Mouse (Mus musculus) stomach, postnatal 0 days (tissue): ENCODE measurements around the gene Ppp6r3. TPM values are rescaled to one million over a fixed set of nuclear protein-coding genes. Genes with fewer than 3 reads are reported as not detected.

Experiments used
- ATAC-seq: fragments of 200-750 bp; cut with Nextera tagmentation; 2 replicates; pipeline ENCODE4 v1.8.0; 2017; ENCODE audit not compliant: low FRiP score, low TSS enrichment
- DNase-seq: peaks from one replicate; pipeline ENCODE4 v3.0.0-alpha.2; 2016; ENCODE audit warnings: low spot score
- H3K27ac ChIP-seq: fragments of 300-500 bp; sonication (generic); replicated peaks from 2 replicates; pipeline ENCODE4 v1.5.1; 2014; ENCODE audit warnings: mild to moderate bottlenecking, control low read depth
- H3K27me3 ChIP-seq: fragments of 300-500 bp; sonication (generic); 2 replicates; pipeline ENCODE4 v1.6.1; 2014; ENCODE audit warnings: low read length; ENCODE audit not compliant: control insufficient read depth, insufficient read depth
- H3K36me3 ChIP-seq: fragments of 300-500 bp; sonication (generic); 2 replicates; pipeline ENCODE4 v1.6.1; 2014; ENCODE audit warnings: low read length, mixed read lengths; ENCODE audit not compliant: control insufficient read depth, insufficient read depth
- H3K4me1 ChIP-seq: fragments of 300-500 bp; sonication (generic); replicated peaks from 2 replicates; pipeline ENCODE4 v1.6.1; 2014; ENCODE audit warnings: antibody characterized with exemption; ENCODE audit not compliant: control insufficient read depth, insufficient read depth
- H3K4me2 ChIP-seq: fragments of 300-500 bp; sonication (generic); replicated peaks from 2 replicates; pipeline ENCODE4 v1.6.1; 2014; ENCODE audit warnings: low read depth, mild to moderate bottlenecking, control low read depth, moderate library complexity
- H3K4me3 ChIP-seq: fragments of 300-500 bp; sonication (generic); 2 replicates; pipeline ENCODE4 v1.5.1; 2014; ENCODE audit warnings: low read depth, low read length, control low read depth
- H3K9ac ChIP-seq: fragments of 300-500 bp; sonication (generic); 2 replicates; pipeline ENCODE4 v1.6.1; 2014; ENCODE audit warnings: mild to moderate bottlenecking, low read length, control low read depth, mixed read lengths
- H3K9me3 ChIP-seq: fragments of 300-500 bp; sonication (generic); 2 replicates; pipeline ENCODE4 v1.6.1; 2016; ENCODE audit warnings: low read length; ENCODE audit not compliant: control insufficient read depth
- CTCF ChIP-seq: IDR thresholded peaks from 2 replicates; pipeline ENCODE4 v1.5.1; 2016; ENCODE audit warnings: antibody characterized with exemption, low read depth, mild to moderate bottlenecking, moderate library complexity
- EP300 ChIP-seq: optimal IDR thresholded peaks from 2 replicates; pipeline ENCODE3; 2016; ENCODE audit warnings: antibody characterized with exemption
- WGBS: fragments of 180-500 bp; shearing (Covaris S2); extraction: QIAGEN DNeasy Blood & Tissue Kit; methylation state at CpG from one replicate; pipeline ENCODE4 v1.1.7; 2014; 5-methylcytosine and 5-hydroxymethylcytosine counted together
- polyA plus RNA-seq: library from polyadenylated mRNA; unstranded; fragments of >200 nt; fragmentation: Nextera tagmentation; extraction: Ambion mirVana; gene quantifications from 2 replicates; pipeline ENCODE4 v1.2.1, GENCODE M21; 2015

The Ppp6r3 gene
- polyA plus RNA-seq, 1 experiment from 2014 or later: 18.6 TPM

DNA sequence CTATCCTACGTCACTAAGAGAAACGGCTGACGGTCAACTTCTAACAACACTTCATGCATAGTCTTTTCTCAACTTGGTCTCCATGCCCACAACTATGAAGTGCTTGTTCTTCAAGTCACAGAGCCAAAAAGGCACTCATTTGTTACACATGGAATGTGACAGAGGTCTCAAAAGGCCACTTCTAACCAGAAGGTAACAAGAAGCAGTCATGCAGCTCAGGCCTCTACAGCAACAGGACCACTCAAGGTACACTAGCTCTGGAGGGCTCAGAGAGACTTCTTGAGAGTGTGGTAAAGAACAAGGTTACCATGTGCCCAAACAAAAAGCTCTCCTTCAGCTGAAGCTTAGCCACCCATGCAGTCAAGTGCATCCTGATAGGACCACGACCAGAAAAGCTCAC lies 46.9 kb downstream of the Ppp6r3 start:
- DNase-seq (no peak), ATAC-seq (no peak)
- WGBS: 82% methylated on average over 4 of the region's 4 CpGs
- TF ChIP-seq CTCF (no peak), EP300 (no peak)
- H3K4me3 ChIP-seq: no peak overlapping the region
- no peaks in the 10 kb centered on the region for H3K4me1 ChIP-seq
- no peak overlapping the region for H3K4me2 ChIP-seq
- no peaks in the 10 kb centered on the region for H3K27me3 ChIP-seq
- no peak overlapping the region for H3K27ac ChIP-seq
- no peaks in the 10 kb centered on the region; the same call in 1 of the 2 replicates for H3K36me3 ChIP-seq
- H3K9me3 ChIP-seq: no peaks in the 10 kb centered on the region
- H3K9ac ChIP-seq: no peak overlapping the region

DNA sequence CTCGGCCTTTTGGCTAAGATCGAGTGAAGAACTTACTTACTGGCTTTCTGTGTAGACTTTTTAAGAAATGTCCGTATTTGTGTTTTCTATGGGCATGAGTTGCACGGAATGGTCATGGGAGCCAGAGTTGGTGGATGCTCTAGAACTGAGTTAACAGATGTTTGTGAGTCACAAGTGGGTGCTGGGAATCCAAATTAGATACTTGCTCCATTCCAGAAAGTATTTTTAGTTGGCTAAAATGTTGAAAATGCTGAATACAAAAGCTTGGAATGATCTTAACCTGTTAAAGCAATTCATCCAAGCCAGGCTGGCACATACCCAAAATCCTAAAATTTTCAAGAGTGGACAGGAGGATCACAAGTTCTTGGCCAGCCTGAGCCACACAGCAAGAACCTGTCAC lies 48.0 kb downstream of the Ppp6r3 start:
- no peak overlapping the region for H3K4me2 ChIP-seq
- no peaks in the 10 kb centered on the region for H3K27me3 ChIP-seq
- H3K4me1 ChIP-seq: no peaks in the 10 kb centered on the region
- no peak overlapping the region for H3K9ac ChIP-seq
- no peak overlapping the region for H3K4me3 ChIP-seq
- DNase-seq: no peak
- H3K9me3 ChIP-seq: no peaks in the 10 kb centered on the region
- H3K27ac ChIP-seq: no peak overlapping the region
- TF ChIP-seq CTCF (no peak), EP300 (no peak)
- no peaks in the 10 kb centered on the region; the same call in 1 of the 2 replicates for H3K36me3 ChIP-seq
- 93% methylated on average over 4 of the region's 4 CpGs for WGBS
- no peak for ATAC-seq

DNA sequence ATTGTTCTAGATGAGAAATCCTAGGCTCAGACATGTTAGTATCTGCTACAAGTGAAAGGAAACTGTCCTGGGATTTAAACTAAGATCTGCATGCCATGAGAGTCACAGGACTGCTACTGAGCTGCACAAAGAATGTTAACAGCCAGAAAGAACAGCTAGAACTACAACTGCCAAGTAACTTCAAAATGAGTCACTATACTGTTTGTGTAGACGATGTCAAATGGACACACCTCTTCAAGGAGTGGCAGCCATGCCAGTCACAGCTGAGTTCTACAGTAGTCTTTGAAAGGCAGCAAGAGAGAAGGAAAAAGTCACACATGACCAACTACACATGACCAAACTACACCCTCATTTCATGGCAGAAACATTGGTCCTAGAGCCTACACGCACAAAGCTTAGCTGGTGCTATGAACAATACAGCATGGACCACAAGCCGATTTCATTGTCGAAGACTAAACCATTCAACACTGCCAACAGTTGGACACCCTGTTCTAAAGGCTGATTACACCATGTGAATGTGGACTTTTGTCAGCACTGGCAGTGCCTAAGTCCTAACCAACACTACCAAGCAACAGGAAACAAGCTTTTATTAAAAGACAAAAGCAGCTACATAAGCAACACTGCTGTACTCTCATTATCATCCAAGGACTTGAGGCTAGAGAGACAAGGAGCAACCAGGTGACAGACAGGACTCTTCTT lies 55.9 kb downstream of the Ppp6r3 start:
- H3K4me2 ChIP-seq: no peak overlapping the region
- no peaks in the 10 kb centered on the region for H3K9me3 ChIP-seq
- TF ChIP-seq EP300: no peak
- TF ChIP-seq CTCF: no peak
- 82% methylated on average over 4 of the region's 4 CpGs for WGBS
- no peak overlapping the region for H3K4me3 ChIP-seq
- peaks cover 2% of the 10 kb centered on the region; the same call in 1 of the 2 replicates for H3K36me3 ChIP-seq
- peak; percentile 89 for ATAC-seq
- H3K4me1 ChIP-seq: no peaks in the 10 kb centered on the region
- H3K9ac ChIP-seq: no peak overlapping the region
- peak overlapping the region; percentile 46; the same call in 1 of the 2 replicates for H3K27ac ChIP-seq
- H3K27me3 ChIP-seq: no peaks in the 10 kb centered on the region
- DNase-seq: peak; percentile 30

DNA sequence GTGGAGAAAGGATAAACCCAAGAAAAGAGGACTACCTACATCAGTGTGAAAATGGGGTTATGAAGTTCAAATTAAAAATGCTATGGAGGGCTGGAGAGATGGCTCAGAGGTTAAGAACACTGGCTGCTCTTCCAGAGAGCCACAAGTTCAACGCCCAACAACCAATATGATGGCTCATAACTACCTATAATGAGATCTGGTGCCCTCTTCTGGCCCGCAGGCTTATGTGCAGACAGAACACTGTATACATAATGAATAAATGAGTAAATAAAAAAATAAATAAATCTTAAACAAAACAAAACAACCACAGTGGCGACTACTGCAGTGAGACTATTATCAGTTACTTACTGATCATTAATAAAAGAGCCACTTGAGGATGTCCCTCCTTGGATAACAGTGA lies 78.3 kb downstream of the Ppp6r3 start:
- Histone ChIP-seq H3K9me3 (no peaks in the 10 kb centered on the region), H3K4me3 (no peak overlapping the region), H3K36me3 (peaks cover 14% of the 10 kb centered on the region; the same call in 1 of the 2 replicates), H3K9ac (no peak overlapping the region), H3K4me1 (no peaks in the 10 kb centered on the region), H3K4me2 (no peak overlapping the region), H3K27ac (no peak overlapping the region), H3K27me3 (no peaks in the 10 kb centered on the region)
- 95% methylated on average over 3 of the region's 3 CpGs for WGBS
- no peak for TF ChIP-seq EP300
- peak; percentile 43 for TF ChIP-seq CTCF
- DNase-seq (no peak), ATAC-seq (no peak)

DNA sequence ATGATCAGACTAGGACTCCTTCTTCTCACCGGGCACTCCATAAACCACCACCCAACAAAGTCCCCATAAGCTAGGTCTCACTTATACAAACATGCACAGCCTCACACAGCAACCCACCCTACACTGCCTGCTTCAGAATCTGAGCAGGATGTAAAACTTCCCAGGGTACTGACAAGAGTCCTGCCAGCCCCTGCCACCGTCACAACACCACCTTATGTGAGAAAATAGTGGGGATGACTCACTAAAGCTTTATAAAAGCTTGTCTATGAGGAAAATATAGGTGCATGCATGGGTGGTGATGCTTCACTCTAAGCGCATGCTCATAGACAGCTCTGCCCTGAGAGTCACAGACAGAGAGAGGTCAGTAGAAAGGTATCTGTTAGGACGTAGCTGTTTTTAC lies 85.7 kb downstream of the Ppp6r3 start:
- 93% methylated on average over 4 of the region's 4 CpGs for WGBS
- Histone ChIP-seq H3K9me3 (no peaks in the 10 kb centered on the region), H3K27ac (no peak overlapping the region), H3K4me1 (no peaks in the 10 kb centered on the region), H3K4me2 (no peak overlapping the region), H3K4me3 (no peak overlapping the region), H3K27me3 (no peaks in the 10 kb centered on the region), H3K9ac (no peak overlapping the region), H3K36me3 (peaks cover 31% of the 10 kb centered on the region; the same call in 1 of the 2 replicates)
- DNase-seq: no peak
- TF ChIP-seq EP300 (no peak), CTCF (no peak)
- ATAC-seq: no peak

DNA sequence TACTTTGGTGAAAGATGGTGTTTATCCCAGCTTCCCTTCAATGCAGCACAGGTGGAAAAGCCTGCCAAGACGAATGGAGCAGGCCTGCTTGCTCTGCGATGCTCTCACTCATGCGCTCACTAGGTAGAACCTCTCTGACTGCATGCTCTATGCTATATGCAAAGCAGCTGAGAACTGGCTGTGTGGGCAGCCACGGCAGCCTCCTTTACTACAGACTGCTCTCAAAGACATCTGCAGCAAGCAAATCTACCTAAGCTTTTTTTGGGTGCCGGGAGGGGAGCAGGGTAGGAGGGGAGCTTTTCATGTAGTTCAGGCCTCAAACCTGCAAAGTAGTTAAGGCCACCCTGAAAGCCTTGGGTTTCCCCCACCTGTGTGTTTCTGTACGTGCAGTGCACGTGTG lies 92.7 kb downstream of the Ppp6r3 start:
- Histone ChIP-seq H3K4me2 (no peak overlapping the region), H3K36me3 (peaks cover 34% of the 10 kb centered on the region), H3K27ac (no peak overlapping the region), H3K27me3 (no peaks in the 10 kb centered on the region), H3K9ac (no peak overlapping the region), H3K9me3 (no peaks in the 10 kb centered on the region), H3K4me3 (no peak overlapping the region), H3K4me1 (no peaks in the 10 kb centered on the region)
- WGBS: 94% methylated on average over 7 of the region's 7 CpGs
- TF ChIP-seq EP300 (no peak), CTCF (no peak)
- DNase-seq: no peak
- no peak for ATAC-seq
